Mouse (Mus musculus) megakaryocyte progenitor cell, adult 5-6 weeks (primary cell): ENCODE results near the gene Mindy2. TPM values are rescaled to one million over a fixed set of nuclear protein-coding genes. Genes with fewer than 3 reads are reported as not detected.

ENCODE experiments used
- ATAC-seq: replicated peaks from 2 replicates; pipeline ENCODE4 v1.8.0; 2016; ENCODE audit warnings: mild to moderate bottlenecking, moderate TSS enrichment, inconsistent platforms; ENCODE audit not compliant: poor library complexity
- total RNA-seq, 2 experiments: library from RNA; stranded (forward) in 1 of 2; stranded (reverse) in 1 of 2; fragments of 157-497, 149-512 nt in 1 of 2; fragments of 200-1000 nt in 1 of 2; gene quantifications; 2 replicates each; pipeline versions ENCODE4 v1.2.3 to v1.2.4; 2015 to 2017

Mindy2 gene
- total RNA-seq (2015) (10.1 and 12.5 TPM in 2 replicates), total RNA-seq (2017) (9.9 and 11.9 TPM in 2 replicates)

GRCm38 (mm10) chr9:70657013-70657967 is at the start of gene Mindy2:
Gene Mindy2 (minus strand): TSS chr9:70657174.
- ATAC-seq, result peak; percentile 96

DNA sequence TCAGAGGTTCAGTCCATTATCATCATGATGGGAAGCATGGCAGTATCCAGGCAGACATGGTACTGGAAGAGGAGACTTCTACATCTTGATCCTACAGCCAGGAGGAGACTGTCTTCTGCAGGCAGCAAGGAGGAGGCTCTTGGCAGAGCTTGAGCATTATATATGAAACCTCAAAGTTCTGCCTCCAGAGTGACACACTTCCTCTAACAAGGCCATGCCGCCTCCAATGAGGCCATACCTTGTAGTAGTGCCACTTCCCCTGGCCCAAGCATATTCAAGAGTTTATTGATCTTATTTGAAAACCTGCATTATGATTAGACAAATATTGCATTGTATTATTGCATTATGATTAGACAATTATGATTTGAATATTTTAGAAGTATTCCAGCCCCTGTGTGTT is 49.5 kb upstream of the Mindy2 start:
- 0 out of 2 replicates have a peak, but pooled peaks have one; percentile 29 for ATAC-seq

DNA sequence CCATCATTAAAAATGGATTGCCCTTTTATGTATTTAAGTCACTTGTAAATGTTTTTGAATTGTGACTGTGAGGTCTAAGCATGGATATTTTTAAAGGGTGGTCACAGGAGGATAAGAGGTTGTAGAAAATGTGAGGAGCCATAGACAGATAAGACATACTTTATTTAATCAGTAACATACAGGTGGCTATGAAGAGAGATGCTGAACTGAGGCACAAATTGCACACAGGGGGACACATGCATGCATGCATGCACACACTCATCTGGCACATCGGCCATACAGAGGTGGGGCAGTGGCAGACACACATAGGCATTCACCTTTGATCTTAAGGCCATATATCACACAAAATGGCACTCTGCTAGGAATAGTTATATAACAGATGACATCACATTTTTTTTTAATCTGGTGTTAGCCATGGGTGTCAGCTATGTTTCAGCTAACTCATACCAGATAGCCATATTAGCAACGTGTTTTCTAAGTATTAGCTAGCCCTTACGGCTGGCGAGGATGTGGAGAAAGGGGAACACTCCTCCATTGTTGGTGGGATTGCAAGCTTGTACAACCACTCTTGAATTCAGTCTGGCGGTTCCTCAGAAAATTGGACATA is 46.7 kb upstream of the Mindy2 start:
- ATAC-seq, result peak; percentile 70

GRCm38 (mm10) chr9:70698090-70698489 is 41.1 kb upstream of the Mindy2 start:
- peak; percentile 46 for ATAC-seq

DNA sequence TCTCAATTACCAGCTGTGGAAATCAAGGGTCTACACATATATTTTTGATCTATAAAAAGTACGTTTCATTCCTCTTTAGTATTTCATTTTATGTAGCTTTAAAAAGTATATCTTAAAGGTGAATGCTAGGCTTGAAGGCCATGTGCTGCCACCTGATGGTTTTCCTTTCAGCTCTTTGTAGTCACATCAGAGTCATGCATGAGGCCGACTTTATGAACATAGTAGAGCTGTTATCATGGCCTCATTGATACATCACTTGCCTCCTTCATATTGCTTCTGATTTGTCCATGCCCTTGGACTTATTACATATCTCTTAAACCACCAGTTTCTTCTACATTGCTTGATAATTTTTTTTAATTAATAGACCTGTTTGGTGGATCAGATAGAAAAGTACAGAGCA is 38.7 kb upstream of the Mindy2 start:
- peak; percentile 57 for ATAC-seq

DNA sequence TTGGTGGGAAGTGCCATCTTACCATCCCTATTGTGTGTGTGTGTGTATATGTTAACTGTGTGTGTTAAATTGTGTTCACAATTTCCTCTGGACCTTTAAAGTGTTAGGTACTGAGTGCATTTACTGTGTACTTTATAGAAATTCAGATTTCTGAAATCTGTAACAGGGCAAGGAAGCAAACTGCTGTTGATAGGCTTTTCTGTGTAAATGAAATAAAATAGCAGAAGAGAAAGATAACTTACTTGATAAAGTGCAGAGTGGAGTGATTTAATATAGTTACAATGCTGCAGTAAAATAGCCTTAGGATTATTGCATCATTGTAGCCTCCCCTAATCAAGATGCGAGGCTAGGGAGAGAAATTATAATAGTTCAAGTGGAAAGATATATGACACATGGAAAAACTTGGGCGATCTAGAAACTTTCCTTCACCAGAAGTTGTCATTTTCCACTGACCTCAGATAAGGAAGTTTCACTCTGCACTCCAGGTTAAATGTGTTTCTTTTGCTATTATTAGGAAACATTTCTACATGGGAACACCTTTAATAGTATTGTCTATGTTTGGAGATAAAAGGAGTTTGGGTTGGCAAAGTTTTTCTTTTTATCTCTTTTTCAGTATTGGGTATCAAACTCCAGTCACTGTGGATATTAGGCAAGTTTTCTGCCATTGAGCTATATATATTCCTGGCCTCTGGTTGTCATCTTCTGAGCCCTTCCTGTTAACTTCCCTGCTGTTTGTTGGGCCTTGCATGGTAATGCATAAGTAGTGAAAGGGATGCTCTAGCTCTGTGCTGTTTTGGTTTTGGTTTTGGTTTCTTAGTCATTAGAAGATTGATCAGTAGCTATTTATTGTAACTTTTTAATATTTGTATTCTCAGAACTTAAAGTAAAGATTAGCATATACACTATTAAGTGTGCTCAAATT is 35.1 kb upstream of the Mindy2 start:
- peak; percentile 23; the same call in 1 of the 2 replicates for ATAC-seq

DNA sequence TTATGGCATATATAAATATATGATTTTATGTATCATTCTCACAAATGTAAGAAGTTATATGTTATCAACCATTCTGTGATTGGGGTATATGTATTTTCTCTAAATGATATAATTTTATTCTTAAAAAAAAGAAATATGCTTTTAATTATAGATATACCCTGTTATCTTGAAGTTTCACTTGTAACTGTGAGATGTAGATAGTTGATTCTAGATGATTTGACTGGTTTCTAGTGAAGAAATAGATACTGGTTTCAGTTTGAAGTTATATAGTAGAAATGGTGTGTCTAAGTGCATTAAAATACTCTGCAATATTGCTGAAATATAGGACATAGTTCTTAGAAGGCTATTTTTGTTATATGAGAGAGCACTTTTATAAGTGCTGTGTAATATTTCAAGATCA is 33.6 kb upstream of the Mindy2 start:
- ATAC-seq, result no peak

GRCm38 (mm10) chr9:70689926-70690325 is 33.0 kb upstream of the Mindy2 start:
- ATAC-seq, result no peak

DNA sequence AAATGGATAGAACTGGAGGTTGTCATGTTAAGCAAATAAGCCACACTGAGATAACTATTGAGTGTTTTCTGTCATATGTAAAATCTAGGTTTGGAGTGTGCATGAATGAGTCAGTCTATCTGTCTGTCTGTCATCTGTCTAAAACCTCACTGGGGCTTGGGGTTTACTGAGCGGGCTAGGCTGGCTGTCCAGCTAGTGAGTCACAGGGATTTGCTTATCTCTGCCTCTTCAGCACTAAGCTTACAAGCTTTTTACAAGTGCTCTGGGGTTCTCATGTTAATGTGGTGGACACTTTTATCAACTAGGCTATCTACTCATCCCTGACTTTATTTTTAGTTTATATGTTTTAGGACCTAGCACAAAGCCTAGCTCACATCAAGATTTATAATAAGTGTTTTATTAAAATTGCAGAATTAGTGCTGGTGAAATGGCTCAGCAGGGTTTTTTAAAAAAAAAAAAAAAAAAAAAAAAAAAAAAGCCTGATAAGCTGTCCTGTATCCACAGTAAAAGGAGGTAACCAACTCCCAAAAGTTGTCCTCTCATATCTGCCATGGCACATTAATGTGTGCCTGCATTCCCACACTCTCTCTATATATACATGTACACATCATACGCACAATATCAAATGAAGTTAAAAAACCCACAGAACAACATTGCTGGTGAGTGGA is 31.5 kb upstream of the Mindy2 start:
- peak; percentile 71 for ATAC-seq

GRCm38 (mm10) chr9:70682202-70682601 is 25.2 kb upstream of the Mindy2 start:
- ATAC-seq, result no peak

DNA sequence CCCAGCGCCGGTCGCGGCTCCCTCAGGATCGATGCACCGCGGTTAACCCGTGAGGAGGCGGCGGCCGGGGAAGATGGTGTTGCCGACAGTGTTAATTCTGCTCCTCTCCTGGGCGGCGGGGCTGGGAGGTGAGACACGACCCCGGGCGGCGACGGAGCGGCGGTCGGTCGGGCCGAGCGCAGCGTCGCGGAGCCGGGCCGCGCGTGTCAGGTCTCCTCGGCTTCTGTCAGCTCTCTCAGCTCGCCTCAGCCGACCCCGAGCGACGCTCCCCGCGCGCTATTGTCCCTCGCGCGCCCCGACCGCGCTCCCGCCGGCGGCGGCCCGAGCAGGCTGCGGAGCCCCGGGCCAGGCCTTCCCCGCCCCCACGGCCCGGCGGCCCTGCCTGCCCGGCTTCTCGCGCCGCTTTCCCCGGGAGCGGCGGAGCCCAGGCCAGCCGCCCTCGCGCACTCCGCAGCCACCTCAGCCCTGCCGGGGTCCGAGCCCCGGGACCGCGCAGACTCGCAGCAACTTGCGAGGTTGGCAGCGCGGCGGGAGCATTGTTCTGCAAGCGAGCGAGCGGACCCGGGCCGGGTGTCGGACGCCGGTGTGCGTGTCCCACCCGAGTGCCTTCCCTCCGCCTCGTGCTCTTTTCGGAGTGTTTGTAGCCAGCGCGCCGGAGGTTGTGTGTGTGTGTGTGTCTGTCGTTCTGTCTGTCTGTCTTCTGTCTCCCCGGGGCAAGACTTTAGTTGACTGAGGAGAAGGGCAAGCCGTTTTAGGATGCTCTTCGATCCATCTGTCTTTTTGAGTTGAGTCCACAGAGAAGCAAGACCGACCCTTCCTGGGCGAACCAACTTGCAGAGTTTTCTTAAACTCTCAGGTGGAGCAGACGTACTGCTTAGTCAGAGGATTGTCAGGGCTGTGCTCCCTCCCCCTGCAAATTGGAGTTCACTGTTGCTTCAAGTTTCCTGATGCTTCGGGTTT is 22.4 kb upstream of the Mindy2 start:
- peak; percentile 16; the same call in 1 of the 2 replicates for ATAC-seq

DNA sequence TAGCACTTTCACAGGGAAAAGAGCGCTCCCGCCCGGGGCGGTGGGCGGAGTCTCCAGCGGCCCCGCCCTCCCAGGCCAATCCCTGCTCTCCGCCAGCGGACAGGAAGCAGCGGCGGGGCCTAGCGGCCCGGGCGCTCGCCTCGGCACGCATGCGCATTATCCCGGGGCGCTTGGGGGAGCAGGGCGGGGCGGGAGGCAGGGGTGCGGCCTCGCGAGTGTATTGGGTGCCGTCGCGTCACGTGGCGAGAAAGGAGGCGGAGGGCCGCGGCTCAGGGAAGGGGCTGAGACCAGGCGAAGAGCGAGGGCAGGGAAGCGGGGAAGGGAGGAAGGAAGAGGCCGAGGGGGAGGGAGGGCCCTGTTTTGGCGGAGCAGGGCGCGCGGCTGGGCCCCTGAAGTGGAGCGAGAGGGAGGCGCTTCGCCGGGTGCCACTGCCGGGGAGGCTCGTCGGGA is 21.7 kb upstream of the Mindy2 start, which contains the start of gene Adam10:
TSS of gene Adam10 (plus strand) at position 316 of the 450 bp plus-strand sequence.
- ATAC-seq, result peak; percentile 94

GRCm38 (mm10) chr9:70675961-70676360 is 19.0 kb upstream of the Mindy2 start:
- no peak for ATAC-seq

DNA sequence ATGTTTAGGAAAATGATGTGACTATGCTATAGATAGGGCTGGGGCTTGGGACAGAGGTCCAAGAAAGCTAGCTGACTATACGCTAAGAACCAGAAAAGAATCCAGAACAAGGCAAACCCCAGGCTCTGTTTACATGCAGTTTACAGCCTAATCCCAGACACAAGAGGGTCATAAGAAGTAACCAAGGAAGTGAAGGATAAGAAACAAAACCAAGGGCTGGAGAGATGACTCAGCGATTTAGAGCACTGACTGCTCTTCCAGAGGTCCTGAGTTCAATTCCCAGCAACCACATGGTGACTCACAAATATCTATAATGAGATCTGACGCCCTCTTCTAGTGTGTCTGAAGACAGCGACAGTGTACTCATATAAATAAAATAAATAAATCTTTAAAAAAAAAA is 18.1 kb upstream of the Mindy2 start:
- ATAC-seq, result no peak

- no peak for ATAC-seq
Measured at GRCm38 (mm10) chr9:70673656-70674055, 16.7 kb upstream of the Mindy2 start.

- ATAC-seq, result no peak; the same call in 1 of the 2 replicates
Measured at GRCm38 (mm10) chr9:70671772-70672579, 15.0 kb upstream of the Mindy2 start.

GRCm38 (mm10) chr9:70671278-70671677 is 14.3 kb upstream of the Mindy2 start:
- ATAC-seq, result peak; percentile 33; the same call in 1 of the 2 replicates

- peak; percentile 70 for ATAC-seq
Measured at GRCm38 (mm10) chr9:70670381-70670780, 13.4 kb upstream of the Mindy2 start.
